Comparison of ENCODE assay signal across 20 mouse cellular contexts in the genomic region with DNA sequence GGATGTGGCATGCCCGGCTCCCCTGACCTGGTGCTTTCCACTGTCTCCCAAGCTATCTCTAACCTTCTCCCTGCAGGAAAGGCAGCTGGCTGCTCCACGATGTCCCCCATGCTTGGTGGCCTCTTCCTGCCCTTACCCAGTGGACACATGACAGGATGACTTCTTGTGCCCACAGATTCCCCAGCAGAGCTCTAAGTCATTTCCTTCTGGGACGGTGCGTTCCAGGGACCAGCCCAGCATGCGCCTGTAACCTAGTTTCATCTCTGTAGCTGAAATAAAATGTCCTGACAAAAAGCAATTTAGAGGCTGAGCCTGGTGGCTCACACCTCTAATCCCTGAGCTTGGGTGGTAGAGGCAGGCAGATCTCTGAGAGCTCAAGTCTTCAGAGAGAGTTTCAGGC. TPM values are rescaled to one million over a fixed set of nuclear protein-coding genes. Genes with fewer than 3 reads are reported as not detected.
"Had no signal": no experiment of that assay in that cellular context is flagged by ENCODE, and none has a peak within 500 bp of the region (broad histone marks: within the 10 kb centered on the region; RNA-seq: fewer than 3 reads in every experiment).

No protein-coding gene starts in this region.

- DNase-seq: kidney, adult 2 months; kidney, postnatal 14 days; liver, embryonic 13.5 days; lung, adult 18-20 months; lung, postnatal 36 days; thymus, postnatal 4 days had no signal

- H3K27ac ChIP-seq: kidney, embryonic 15.5 days; limb, embryonic 15.5 days; liver, embryonic 13.5 days; midbrain, embryonic 12.5 days; neural tube, embryonic 12.5 days; stomach, postnatal 0 days had no signal

- H3K9me3 ChIP-seq: kidney, embryonic 15.5 days; limb, embryonic 15.5 days; liver, embryonic 13.5 days; midbrain, embryonic 12.5 days; neural tube, embryonic 12.5 days had no signal

- H3K27me3 ChIP-seq: kidney, embryonic 15.5 days; limb, embryonic 15.5 days; liver, embryonic 13.5 days; neural tube, embryonic 12.5 days had no signal

- H3K4me2 ChIP-seq: kidney, embryonic 15.5 days; limb, embryonic 15.5 days; liver, embryonic 13.5 days; midbrain, embryonic 12.5 days; neural tube, embryonic 12.5 days had no signal

- ATAC-seq: midbrain, embryonic 16.5 days had no signal

- H3K4me1 ChIP-seq: kidney, embryonic 15.5 days; midbrain, embryonic 12.5 days; neural tube, embryonic 12.5 days had no signal

- H3K36me3 ChIP-seq: kidney, embryonic 15.5 days; liver, embryonic 13.5 days; midbrain, embryonic 12.5 days; neural tube, embryonic 12.5 days had no signal

- H3K9ac ChIP-seq: kidney, embryonic 15.5 days; limb, embryonic 15.5 days; liver, embryonic 13.5 days; midbrain, embryonic 12.5 days; neural tube, embryonic 12.5 days had no signal

- H3K4me3 ChIP-seq: kidney, embryonic 15.5 days; limb, embryonic 15.5 days; liver, embryonic 13.5 days; midbrain, embryonic 12.5 days; neural tube, embryonic 12.5 days had no signal

RNA-seq across cellular contexts. Expression of a gene that starts 12.4 kb away (rescaled TPM):
- total RNA-seq: megakaryocyte-erythroid progenitor cell, adult 5-6 weeks; neutrophil, adult 5-6 weeks had no signal

RNA-seq across cellular contexts. Expression of a gene that starts 42.1 kb away (rescaled TPM):
- total RNA-seq: layer of hippocampus, adult 8-10 months; layer of hippocampus, postnatal 14 days; left cerebral cortex, adult 8-10 months; left cerebral cortex, postnatal 25 days; megakaryocyte-erythroid progenitor cell, adult 5-6 weeks; neutrophil, adult 5-6 weeks had no signal
- polyA plus RNA-seq: kidney, embryonic 15.5 days; limb, embryonic 11.5 days; limb, embryonic 15.5 days; liver, embryonic 13.5 days; lung, embryonic 16.5 days; midbrain, embryonic 12.5 days; midbrain, embryonic 16.5 days; neural tube, embryonic 12.5 days; stomach, postnatal 0 days had no signal
